Mouse (Mus musculus) lung, postnatal 10 days (tissue): ENCODE measurements around the gene Gramd1b.

Experiments
- DNase-seq: peaks from one replicate; pipeline ENCODE4 v3.0.0; 2021

Gramd1b gene

GRCm38 (mm10) chr9:40531027-40531621 lies at the start of gene Gramd1b:
Gramd1b (minus strand) TSS chr9:40531383.
- peak; percentile 11 for DNase-seq

DNA sequence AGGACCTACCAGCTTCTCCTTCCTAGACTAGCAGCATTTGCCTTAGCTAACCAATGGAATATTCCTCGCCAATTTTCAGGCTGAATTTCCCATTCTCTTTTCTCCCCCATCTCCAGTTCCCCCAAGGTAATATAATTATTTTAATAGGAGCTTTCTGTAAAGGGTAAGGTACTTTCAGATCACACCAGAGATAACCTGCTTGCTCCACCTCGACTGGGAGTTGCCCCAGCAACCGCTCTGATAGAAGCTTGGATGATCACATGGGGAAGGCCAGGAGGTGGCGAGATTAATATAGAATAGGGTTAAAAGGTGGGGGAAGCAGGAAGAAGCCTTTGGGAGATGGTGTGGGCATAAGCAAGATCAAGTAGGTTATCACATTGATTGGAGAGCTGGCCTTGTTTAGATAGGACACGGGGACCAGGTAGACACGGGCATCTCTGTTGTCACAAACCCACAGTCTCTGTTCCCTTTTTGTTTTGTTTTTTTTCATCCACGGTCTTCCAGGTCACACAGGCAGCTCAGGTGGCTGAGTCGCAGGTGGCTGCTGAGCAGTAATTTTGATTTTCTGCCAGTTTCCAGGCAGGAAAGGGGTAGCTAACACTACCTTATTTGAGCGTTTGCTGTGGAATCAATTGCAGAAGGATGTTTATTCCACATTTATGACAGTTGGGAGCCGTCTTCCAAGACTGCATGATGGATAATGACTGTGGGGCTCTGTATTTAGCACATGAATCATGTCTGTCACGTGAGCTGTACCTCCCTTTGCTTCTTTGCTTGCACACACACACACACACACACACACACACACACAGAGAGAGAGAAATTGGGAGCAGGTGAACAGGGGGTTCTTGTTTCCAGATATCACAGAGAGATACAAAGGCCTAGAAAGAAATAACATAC lies 47.8 kb upstream of the Gramd1b start:
- no peak for DNase-seq

DNA sequence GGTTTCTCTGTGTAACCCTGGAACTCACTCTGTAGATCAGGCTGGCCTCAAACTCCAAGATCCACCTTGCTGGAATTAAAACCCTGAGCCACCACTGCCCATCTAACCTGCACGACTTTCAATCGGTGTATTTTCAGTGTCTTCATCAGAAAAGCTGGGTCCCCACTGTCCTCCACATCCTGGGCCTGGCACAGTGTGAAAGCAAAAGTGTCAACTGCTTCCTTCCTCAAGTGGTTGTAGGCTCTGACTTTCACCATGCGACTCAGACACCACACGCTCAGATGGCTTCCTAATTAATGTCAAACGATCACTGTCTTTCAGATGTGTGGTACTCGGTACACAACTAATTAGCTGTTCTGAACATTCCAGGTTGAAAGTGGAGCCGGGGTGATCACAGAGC lies 45.9 kb upstream of the Gramd1b start:
- no peak for DNase-seq

- DNase-seq: peak; percentile 69
Observed at GRCm38 (mm10) chr9:40575053-40575985, 44.1 kb upstream of the Gramd1b start.

- DNase-seq: no peak
Observed at GRCm38 (mm10) chr9:40571280-40571679, 40.1 kb upstream of the Gramd1b start.

DNA sequence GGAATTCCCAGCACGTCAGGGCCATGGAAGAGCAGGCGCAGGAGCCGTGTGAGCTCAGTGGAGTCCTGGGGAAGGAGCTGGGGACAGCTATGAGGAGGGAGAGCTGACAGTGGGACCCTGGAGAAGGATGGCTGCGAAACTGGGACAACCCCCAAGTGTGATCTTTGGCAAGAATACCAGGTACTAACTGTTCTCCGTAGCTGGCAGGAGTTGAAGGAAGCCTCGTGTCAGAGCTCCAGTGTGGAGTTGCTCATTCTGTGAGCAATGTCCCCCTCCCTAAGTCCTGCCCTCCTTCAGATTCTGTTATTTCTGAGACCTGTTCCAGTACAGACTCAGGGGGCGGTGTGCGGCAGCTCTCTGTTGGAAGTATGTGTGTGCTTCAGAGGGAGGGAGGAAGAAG lies 36.9 kb upstream of the Gramd1b start:
- DNase-seq: peak; percentile 80

DNA sequence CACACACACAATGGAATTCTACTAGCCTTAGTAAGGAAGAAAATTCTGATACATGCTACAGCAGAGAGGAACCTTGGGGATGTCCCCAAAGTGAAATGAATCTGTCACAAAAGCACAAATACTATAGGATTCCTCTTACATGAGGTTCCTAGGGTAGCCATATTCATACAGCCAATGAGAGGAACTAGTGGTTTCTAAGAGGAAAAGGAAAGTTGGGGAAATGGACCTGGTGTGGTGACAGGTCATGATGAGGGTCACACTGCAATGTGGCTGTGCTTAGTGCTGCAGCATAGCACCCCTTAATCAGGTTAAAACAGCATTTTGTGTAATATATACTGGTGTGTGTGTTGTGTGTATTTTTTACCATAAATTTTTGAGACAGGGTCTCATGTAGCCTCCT lies 32.6 kb upstream of the Gramd1b start:
- DNase-seq: no peak

DNA sequence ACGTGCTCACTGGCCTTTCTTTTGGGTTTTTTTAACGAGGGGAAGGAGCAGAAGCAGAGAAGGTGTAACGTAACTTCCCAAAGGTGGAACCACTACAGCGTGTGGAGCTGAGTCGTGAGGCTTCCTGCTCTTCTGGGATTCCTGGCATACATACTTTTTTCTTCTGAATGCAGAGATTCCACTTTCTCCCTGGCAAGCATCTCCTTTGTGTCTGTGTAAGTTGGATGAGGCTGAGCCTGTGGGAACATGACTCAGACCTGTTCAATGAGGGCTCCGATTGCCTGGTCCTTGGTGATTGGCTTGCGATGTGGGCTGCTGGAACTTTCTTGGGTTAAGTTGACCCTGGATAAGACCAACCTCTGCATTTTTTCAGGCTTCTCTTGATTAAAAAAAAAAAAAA lies 28.5 kb upstream of the Gramd1b start:
- DNase-seq: no peak

GRCm38 (mm10) chr9:40557796-40558195 lies 26.6 kb upstream of the Gramd1b start:
- no peak for DNase-seq

DNA sequence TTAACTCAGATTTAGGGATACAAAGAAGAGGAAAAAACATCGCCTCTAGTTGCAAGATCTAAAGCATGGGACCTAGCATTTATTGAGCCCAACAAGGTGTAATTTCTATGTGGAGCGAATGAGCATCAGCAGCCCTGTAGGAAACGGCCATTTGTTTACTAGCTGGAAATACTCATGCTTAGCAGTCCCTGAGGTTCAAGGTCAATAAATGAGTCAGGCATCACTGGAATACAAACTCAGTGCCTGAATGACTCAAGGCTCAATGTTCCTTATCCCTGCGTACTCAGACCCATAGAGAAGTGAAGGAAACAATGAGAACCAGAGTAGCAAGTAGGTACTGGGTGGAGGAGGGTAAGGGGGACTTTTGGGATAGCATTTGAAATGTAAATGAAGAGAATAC lies 25.2 kb upstream of the Gramd1b start:
- no peak for DNase-seq

DNA sequence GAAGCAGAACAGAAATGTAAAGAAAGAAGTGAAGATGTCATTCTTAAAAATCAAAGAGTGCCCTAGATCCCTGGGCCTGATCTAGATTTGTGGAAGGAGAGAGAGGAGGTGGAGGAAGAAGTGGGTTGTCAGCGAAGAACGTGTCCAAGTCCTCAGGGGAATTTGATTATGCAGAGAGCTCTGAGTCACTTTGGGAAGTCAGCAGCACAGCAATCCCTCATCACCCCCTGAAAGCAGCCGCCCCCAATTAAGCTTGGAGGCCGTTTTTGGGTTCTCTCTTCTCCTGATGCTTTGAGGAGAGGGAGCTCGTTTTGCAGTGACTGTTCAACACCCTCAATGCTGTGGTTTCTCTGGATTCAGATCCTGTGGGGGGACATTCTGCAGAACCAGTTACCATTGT lies 24.1 kb upstream of the Gramd1b start:
- DNase-seq: no peak

GRCm38 (mm10) chr9:40547876-40548275 lies 16.7 kb upstream of the Gramd1b start:
- DNase-seq: no peak

DNA sequence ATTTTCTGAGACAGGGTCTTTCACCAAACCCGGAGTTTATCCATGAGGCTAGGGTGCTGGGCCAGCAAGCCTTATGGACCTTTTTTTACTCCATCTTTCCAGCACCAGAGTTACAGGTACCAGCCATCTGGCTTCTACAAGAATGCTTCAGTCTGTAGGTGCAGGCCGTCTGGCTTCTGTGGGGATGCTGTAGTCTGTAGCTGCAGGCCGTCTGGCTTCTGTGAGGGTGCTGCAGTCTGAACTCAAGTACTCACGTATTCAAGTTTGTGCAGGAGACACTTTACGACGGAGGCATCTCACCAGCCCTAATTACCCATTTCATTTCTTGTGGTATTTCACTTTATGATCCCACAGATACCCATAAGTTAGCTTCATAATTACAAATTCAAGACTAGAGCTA lies 14.0 kb upstream of the Gramd1b start:
- DNase-seq: no peak

DNA sequence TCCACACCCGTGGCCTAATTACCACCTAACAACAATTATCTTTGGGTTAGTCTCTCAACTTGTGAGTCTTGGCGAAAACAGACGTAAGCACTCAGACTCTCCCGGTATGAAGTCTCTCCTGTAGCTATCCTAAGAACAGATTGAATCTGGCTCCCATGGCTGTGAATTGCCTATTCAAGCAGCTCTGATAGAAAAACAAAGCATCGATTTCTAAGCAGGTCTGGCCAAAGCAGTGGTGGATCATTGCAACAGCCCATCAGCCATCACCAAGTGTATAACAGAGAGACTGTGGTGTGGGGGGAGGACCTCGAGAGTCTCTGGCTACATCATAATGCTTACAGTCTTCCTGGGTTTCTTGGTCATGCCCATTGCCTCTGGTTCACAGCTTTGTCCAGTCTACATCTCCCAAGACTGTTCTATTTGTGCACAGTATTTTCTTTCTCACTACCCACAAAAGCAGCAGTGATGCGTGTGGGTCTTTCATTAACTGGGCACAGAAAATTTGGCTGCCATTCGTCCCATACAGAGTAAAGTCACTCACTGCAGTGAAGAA lies 8.5 kb upstream of the Gramd1b start:
- DNase-seq: no peak

GRCm38 (mm10) chr9:40537708-40538105 lies 6.5 kb upstream of the Gramd1b start:
- DNase-seq: peak; percentile 77

DNA sequence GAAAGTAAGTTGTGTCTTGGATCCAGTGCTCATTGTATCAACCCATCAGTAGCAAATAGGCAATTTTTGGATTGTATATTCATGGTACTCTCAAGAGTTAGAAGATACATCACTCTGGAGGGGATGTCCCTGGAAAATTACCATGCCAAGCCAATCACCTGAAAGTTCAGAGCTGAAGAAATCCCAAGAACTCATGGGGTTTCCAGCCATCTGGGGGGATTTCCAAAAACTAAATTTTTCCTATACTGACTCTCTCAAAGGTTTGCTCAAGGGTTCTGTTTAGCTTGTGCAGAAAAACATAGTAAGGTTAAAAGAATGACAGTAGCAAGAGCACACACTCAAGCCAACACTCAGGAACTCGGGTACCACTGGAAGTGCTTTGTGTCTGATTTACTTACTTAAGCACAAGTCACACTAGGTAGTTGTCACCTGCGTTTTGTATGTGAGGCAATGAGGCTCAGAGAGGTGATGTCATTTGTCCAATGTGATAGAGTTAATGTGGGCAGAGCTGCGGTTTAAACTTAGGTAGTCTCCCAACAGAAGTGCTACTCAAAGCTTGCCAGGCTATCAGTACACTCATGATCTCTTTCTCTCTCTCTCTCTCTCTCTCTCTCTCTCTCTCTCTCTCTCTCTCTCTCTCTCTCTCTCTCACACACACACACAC lies 6.0 kb upstream of the Gramd1b start:
- DNase-seq: no peak

DNA sequence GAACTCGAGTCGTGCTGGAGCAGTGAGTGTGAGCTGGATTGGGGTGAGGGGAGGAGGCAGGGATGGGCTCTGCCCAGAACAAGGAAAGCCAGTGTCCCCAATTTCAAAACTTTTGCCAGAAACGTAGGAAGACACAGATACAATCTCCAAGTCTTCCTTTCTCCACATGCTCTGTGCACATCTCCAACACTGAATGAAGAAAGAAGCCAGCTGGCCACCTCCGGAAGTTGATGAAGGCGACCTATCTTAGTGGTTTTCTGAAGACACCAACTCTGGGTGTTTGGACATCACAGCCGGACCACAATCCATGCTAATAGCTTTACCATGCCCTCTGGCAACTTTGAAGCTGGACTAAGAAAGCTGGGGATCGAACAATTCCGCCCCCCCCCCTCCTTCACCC lies 647 bp downstream of the Gramd1b start:
- no peak for DNase-seq

DNA sequence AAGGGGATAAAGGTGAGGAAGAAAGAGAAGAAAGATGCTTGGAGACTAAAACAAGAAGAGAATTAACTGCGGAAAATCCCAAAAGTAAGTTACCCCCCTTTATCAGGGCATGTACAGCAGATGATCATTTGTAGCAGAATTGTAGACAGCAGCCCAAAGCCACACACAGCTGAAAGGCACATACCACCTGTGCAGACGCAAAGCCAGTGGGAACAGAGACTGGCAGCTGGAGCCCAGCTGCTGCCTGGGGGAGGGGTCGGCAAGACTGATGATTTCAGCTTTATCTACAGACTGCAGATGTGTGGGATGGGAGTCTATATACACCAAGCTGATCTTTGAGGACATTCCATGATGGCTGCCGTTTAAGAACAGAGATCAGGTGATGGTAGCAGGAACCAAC lies 2.5 kb downstream of the Gramd1b start:
- no peak for DNase-seq

DNA sequence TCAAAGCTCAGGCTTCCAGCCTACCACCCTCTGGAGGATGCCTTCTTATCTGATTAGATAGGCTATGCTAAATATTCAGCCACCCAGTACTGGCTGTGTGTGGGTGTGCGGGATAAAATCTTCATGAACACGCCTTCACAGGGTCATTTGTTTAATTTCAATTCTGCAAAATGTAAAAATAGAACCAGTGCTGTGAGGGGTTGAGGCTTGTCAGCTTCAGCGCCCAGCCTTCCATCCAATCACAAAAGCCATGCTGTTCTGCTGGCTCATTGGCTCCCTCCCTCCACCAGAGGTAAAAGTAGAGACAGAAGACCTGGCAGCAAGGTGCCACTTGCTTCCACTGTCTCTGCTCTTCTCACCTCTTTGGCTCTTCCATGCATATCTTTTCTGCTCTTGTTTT lies 4.3 kb downstream of the Gramd1b start:
- DNase-seq: no peak

DNA sequence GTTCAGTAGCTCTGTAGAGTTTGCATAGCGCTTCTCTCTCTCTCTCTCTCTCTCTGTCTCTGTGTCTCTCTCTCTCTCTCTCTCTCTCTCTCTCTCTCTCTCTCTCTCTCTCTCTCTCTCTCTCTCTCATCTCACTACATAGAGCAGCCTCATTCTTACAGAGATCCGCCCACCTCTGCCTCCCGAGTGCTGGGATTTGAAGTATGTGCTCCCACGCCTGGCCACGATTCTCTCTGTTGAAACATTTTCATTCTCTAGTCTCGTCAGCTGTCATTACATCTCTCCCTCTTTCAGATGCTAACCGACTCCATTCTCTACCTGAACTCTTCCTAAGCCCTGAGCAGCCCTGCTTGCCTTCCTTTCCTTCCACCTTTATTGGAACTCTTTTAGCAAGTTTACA lies 9.0 kb downstream of the Gramd1b start:
- DNase-seq: no peak

- DNase-seq: no peak
Observed at GRCm38 (mm10) chr9:40521097-40521496, 10.1 kb downstream of the Gramd1b start.

GRCm38 (mm10) chr9:40519294-40519693 lies 11.9 kb downstream of the Gramd1b start:
- no peak for DNase-seq

DNA sequence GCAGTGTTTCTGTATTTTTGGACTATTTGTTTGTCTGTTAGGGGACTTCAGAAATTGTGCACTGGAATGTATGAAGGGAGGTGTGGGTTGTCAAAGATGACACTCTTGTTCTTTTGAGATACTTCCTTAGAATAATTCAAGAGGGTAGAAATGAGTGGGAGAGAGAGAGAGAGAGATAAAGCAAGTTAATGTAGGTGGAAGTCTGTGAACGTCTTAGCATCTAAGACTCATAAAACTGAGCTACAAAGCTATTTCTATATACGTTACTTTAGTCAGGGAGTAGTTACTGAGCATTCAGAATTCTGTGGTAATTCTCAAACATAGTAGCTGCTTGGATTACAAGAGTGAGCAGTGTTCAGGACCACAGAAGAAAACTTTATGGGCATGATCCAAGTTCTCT lies 19.2 kb downstream of the Gramd1b start:
- DNase-seq: no peak
